17 mouse cellular contexts compared by ENCODE assay signal in the genomic region with DNA sequence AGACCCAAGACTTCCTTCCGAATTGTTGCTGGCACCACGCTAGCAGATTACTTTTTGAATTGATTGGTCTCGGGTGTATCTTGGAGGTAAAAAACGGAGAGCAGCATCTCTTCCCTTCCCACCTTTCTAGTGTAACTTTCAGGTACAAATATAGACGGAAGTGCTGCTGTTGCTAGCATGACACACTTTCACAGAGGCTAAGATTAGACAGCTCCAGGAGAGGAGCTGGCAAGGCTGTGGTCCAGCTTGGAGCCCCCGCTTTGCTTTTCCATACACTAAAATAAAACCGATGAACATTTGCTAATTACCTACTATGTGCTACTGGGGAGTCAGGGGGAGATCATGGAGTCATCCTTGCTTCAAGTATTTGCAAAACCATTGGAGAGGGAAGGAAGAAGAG.
"Had no signal": no experiment of that assay in that cellular context is flagged by ENCODE, and none has a peak within 500 bp of the region (broad histone marks: within the 10 kb centered on the region; RNA-seq: fewer than 3 reads in every experiment).

No protein-coding gene starts in this region.

- DNase-seq: gastrocnemius, adult 2 months; gastrocnemius, postnatal 10 days; gastrocnemius, postnatal 25 days; heart, adult 18-20 months; heart, postnatal 10 days; heart, postnatal 4 days; kidney, adult 18-20 months; kidney, adult 8-10 months; kidney, postnatal 10 days; kidney, postnatal 25 days; kidney, postnatal 4 days; layer of hippocampus, adult 9-11 months had no signal

- ATAC-seq: hindbrain, embryonic 16.5 days; inflammation-experienced regulatory T-cells, adult 6 months; intestine, embryonic 15.5 days; intestine, postnatal 0 days; liver, embryonic 12.5 days had no signal
